Mouse (Mus musculus) limb, embryonic 15.5 days (tissue): ENCODE results near the gene Mrm3. TPM values are rescaled to one million over a fixed set of nuclear protein-coding genes. Genes with fewer than 3 reads are reported as not detected.
A peak's percentile ranks its signal among the peaks of the same experiment; 100 is the strongest.

Experiments used
- ATAC-seq: fragments of 200-750 bp; cut with Nextera tagmentation; 2 replicates; pipeline ENCODE4 v1.8.0; 2017; ENCODE audit warnings: low read depth, moderate TSS enrichment; ENCODE audit not compliant: insufficient number of reproducible peaks, low FRiP score, low TSS enrichment
- H3K27ac ChIP-seq: fragments of 300-500 bp; sonication (generic); 2 replicates; pipeline ENCODE4 v1.5.1; 2015; ENCODE audit warnings: moderate library complexity, mild to moderate bottlenecking, inconsistent platforms
- H3K27me3 ChIP-seq: fragments of 300-500 bp; sonication (generic); 2 replicates; pipeline ENCODE4 v1.6.1; 2015; ENCODE audit warnings: inconsistent platforms
- H3K36me3 ChIP-seq: fragments of 300-500 bp; sonication (generic); 2 replicates; pipeline ENCODE4 v1.6.1; 2015; ENCODE audit warnings: inconsistent platforms
- H3K4me1 ChIP-seq: fragments of 300-500 bp; sonication (generic); 2 replicates; pipeline ENCODE4 v1.6.1; 2015; ENCODE audit warnings: inconsistent platforms
- H3K4me2 ChIP-seq: fragments of 300-500 bp; sonication (generic); 2 replicates; pipeline ENCODE4 v1.6.1; 2015; ENCODE audit warnings: mild to moderate bottlenecking, inconsistent platforms
- H3K4me3 ChIP-seq: fragments of 300-500 bp; sonication (generic); 2 replicates; pipeline ENCODE4 v1.5.1; 2015; ENCODE audit warnings: mild to moderate bottlenecking, inconsistent platforms
- H3K9ac ChIP-seq: fragments of 300-500 bp; sonication (generic); 2 replicates; pipeline ENCODE4 v1.6.1; 2015; ENCODE audit warnings: inconsistent platforms
- H3K9me3 ChIP-seq: fragments of 300-500 bp; sonication (generic); 2 replicates; pipeline ENCODE4 v1.6.1; 2016; ENCODE audit warnings: inconsistent platforms
- WGBS: fragments of 180-500 bp; shearing (Covaris S2); methylation state at CpG from one replicate; pipeline ENCODE4 v1.1.7; 2015; 5-methylcytosine and 5-hydroxymethylcytosine counted together
- polyA plus RNA-seq: library from polyadenylated mRNA; unstranded; fragments of >200 nt; fragmentation: Nextera tagmentation; extraction: Ambion mirVana; gene quantifications from 2 replicates; pipeline ENCODE4 v1.2.1, GENCODE M21; 2015

Gene Mrm3
- polyA plus RNA-seq, 1 experiment from 2014 or later, result 22.8 TPM

- peak overlapping the region; percentile 93 for H3K27ac ChIP-seq
- peaks cover 53% of the 10 kb centered on the region for H3K36me3 ChIP-seq
- 1% methylated on average over 33 of the region's 33 CpGs for WGBS
- H3K27me3 ChIP-seq, result no peaks in the 10 kb centered on the region
- H3K4me2 ChIP-seq, result peak overlapping the region; percentile 68
- H3K9me3 ChIP-seq, result no peaks in the 10 kb centered on the region
- H3K9ac ChIP-seq, result peak overlapping the region; percentile 64
- peak overlapping the region; percentile 57 for H3K4me3 ChIP-seq
- ATAC-seq, result peak; percentile 22; the same call in 1 of the 2 replicates
- H3K4me1 ChIP-seq, result peaks cover 16% of the 10 kb centered on the region
Observed at GRCm38 (mm10) chr11:76216681-76217389, 26.7 kb upstream of the Mrm3 start.

GRCm38 (mm10) chr11:76217390-76217800 is 26.1 kb upstream of the Mrm3 start, which contains the start of the genes Dbil5 and Gemin4:
Gene Dbil5 (plus strand): TSS chr11:76217608.
Gene Gemin4 (minus strand): TSS chr11:76217664.
- Histone ChIP-seq H3K27ac (peak within 1 kb of the TSS; percentile 93), H3K4me3 (peak within 1 kb of the TSS; percentile 57), H3K9ac (peak within 1 kb of the TSS; percentile 64), H3K36me3 (peaks cover 52% of the 10 kb centered on the region), H3K27me3 (no peaks in the 10 kb centered on the region), H3K4me2 (peak within 1 kb of the TSS; percentile 68), H3K4me1 (peaks cover 16% of the 10 kb centered on the region), H3K9me3 (no peaks in the 10 kb centered on the region)
- peak; percentile 96 for ATAC-seq
- WGBS, result 0% methylated on average over 35 of the region's 35 CpGs

GRCm38 (mm10) chr11:76224631-76225030 is 18.9 kb upstream of the Mrm3 start:
- H3K36me3 ChIP-seq, result peaks cover 62% of the 10 kb centered on the region
- H3K27ac ChIP-seq, result no peak overlapping the region
- no peak overlapping the region for H3K9ac ChIP-seq
- no peak overlapping the region for H3K4me3 ChIP-seq
- H3K4me1 ChIP-seq, result no peaks in the 10 kb centered on the region
- H3K9me3 ChIP-seq, result no peaks in the 10 kb centered on the region
- ATAC-seq, result no peak
- 96% methylated on average over 5 of the region's 5 CpGs for WGBS
- H3K4me2 ChIP-seq, result no peak overlapping the region
- H3K27me3 ChIP-seq, result no peaks in the 10 kb centered on the region

- H3K27ac ChIP-seq, result no peak overlapping the region
- H3K4me2 ChIP-seq, result no peak overlapping the region
- ATAC-seq, result no peak
- no peaks in the 10 kb centered on the region for H3K9me3 ChIP-seq
- no peaks in the 10 kb centered on the region for H3K27me3 ChIP-seq
- H3K36me3 ChIP-seq, result peaks cover 57% of the 10 kb centered on the region
- H3K4me1 ChIP-seq, result no peaks in the 10 kb centered on the region
- no peak overlapping the region for H3K4me3 ChIP-seq
- H3K9ac ChIP-seq, result no peak overlapping the region
Observed at GRCm38 (mm10) chr11:76225051-76225450, 18.5 kb upstream of the Mrm3 start.

GRCm38 (mm10) chr11:76236136-76236535 is 7.4 kb upstream of the Mrm3 start:
- no peak overlapping the region for H3K4me3 ChIP-seq
- no peak overlapping the region for H3K27ac ChIP-seq
- no peaks in the 10 kb centered on the region for H3K4me1 ChIP-seq
- H3K9ac ChIP-seq, result no peak overlapping the region
- no peaks in the 10 kb centered on the region for H3K9me3 ChIP-seq
- ATAC-seq, result no peak
- 86% methylated on average over 3 of the region's 3 CpGs for WGBS
- no peaks in the 10 kb centered on the region for H3K27me3 ChIP-seq
- H3K4me2 ChIP-seq, result no peak overlapping the region
- H3K36me3 ChIP-seq, result peaks cover 74% of the 10 kb centered on the region

GRCm38 (mm10) chr11:76239750-76240149 is 3.8 kb upstream of the Mrm3 start:
- WGBS, result 97% methylated on average over 2 of the region's 2 CpGs
- Histone ChIP-seq H3K27me3 (no peaks in the 10 kb centered on the region), H3K36me3 (peaks cover 45% of the 10 kb centered on the region), H3K4me3 (no peak overlapping the region), H3K9me3 (no peaks in the 10 kb centered on the region), H3K9ac (no peak overlapping the region), H3K4me1 (peaks cover 15% of the 10 kb centered on the region), H3K4me2 (no peak overlapping the region), H3K27ac (no peak overlapping the region)
- ATAC-seq, result no peak

- Histone ChIP-seq H3K9me3 (no peaks in the 10 kb centered on the region), H3K27ac (peak overlapping the region; percentile 84; the same call in 1 of the 2 replicates), H3K36me3 (peaks cover 30% of the 10 kb centered on the region), H3K4me1 (peaks cover 18% of the 10 kb centered on the region), H3K9ac (peak overlapping the region; percentile 65), H3K27me3 (no peaks in the 10 kb centered on the region), H3K4me2 (peak overlapping the region; percentile 65), H3K4me3 (peak overlapping the region; percentile 92)
- peak; percentile 30; the same call in 1 of the 2 replicates for ATAC-seq
- WGBS, result 1% methylated on average over 34 of the region's 34 CpGs
Observed at GRCm38 (mm10) chr11:76243811-76244546, 464 bp downstream of the Mrm3 start.

GRCm38 (mm10) chr11:76246439-76246838 is 2.9 kb downstream of the Mrm3 start:
- Histone ChIP-seq H3K4me3 (no peak overlapping the region), H3K27ac (no peak overlapping the region), H3K4me2 (no peak overlapping the region), H3K4me1 (peaks cover 18% of the 10 kb centered on the region), H3K9ac (no peak overlapping the region), H3K27me3 (no peaks in the 10 kb centered on the region), H3K9me3 (no peaks in the 10 kb centered on the region), H3K36me3 (peaks cover 36% of the 10 kb centered on the region)
- ATAC-seq, result no peak

- peaks cover 36% of the 10 kb centered on the region for H3K36me3 ChIP-seq
- no peak overlapping the region for H3K4me2 ChIP-seq
- H3K4me1 ChIP-seq, result peaks cover 21% of the 10 kb centered on the region
- H3K9ac ChIP-seq, result no peak overlapping the region
- no peak for ATAC-seq
- H3K4me3 ChIP-seq, result no peak overlapping the region
- no peaks in the 10 kb centered on the region for H3K27me3 ChIP-seq
- no peak overlapping the region for H3K27ac ChIP-seq
- H3K9me3 ChIP-seq, result no peaks in the 10 kb centered on the region
- 37% methylated on average over 2 of the region's 2 CpGs for WGBS
Observed at GRCm38 (mm10) chr11:76247239-76247638, 3.7 kb downstream of the Mrm3 start.

- Histone ChIP-seq H3K9ac (no peak overlapping the region), H3K4me1 (peaks cover 30% of the 10 kb centered on the region), H3K27ac (no peak overlapping the region), H3K27me3 (no peaks in the 10 kb centered on the region), H3K9me3 (no peaks in the 10 kb centered on the region), H3K4me2 (no peak overlapping the region), H3K4me3 (no peak overlapping the region), H3K36me3 (peaks cover 37% of the 10 kb centered on the region)
- ATAC-seq, result no peak
- 32% methylated on average over 3 of the region's 3 CpGs for WGBS
Observed at GRCm38 (mm10) chr11:76252036-76252435, 8.5 kb downstream of the Mrm3 start.

GRCm38 (mm10) chr11:76253145-76253917 is 9.8 kb downstream of the Mrm3 start:
- ATAC-seq, result no peak
- H3K27ac ChIP-seq, result peak overlapping the region; percentile 47; the same call in 1 of the 2 replicates
- peaks cover 30% of the 10 kb centered on the region for H3K4me1 ChIP-seq

More at GRCm38 (mm10) chr11:76253145-76253917, 9.8 kb downstream of the Mrm3 start:
- Histone ChIP-seq H3K9ac (no peak overlapping the region), H3K27me3 (no peaks in the 10 kb centered on the region), H3K9me3 (no peaks in the 10 kb centered on the region), H3K4me3 (no peak overlapping the region), H3K36me3 (peaks cover 47% of the 10 kb centered on the region), H3K4me2 (no peak overlapping the region)
- WGBS, result 45% methylated on average over 5 of the region's 5 CpGs
